Mouse (Mus musculus) MEL (cell line): ENCODE results near the gene Thsd4. TPM values are rescaled to one million over a fixed set of nuclear protein-coding genes. Genes with fewer than 3 reads are reported as not detected.

ENCODE experiments used
- DNase-seq: peaks from one replicate; pipeline ENCODE4 v3.0.0; 2011; ENCODE audit warnings: low read depth, low spot score
- H3K27ac ChIP-seq: 2 replicates; pipeline ENCODE4 v1.5.1; 2012; ENCODE audit warnings: low read depth, mild to moderate bottlenecking, control low read depth, low read length, moderate library complexity; ENCODE audit not compliant: control insufficient read depth
- H3K27me3 ChIP-seq, 2 experiments: fragments of 150-350 bp in 1 of 2; sonication (generic) in 1 of 2; 2 replicates each; pipeline ENCODE4 v1.6.1; 2012; ENCODE audit warnings: low read length in 2 of 2, mild to moderate bottlenecking in 2 of 2, improper control_type of control experiment in 1 of 2, moderate library complexity in 1 of 2; ENCODE audit not compliant: insufficient read depth in 2 of 2, control insufficient read depth in 1 of 2
- H3K36me3 ChIP-seq, 2 experiments: 2 replicates each; pipeline ENCODE4 v1.6.1; 2012 to 2014; ENCODE audit warnings: low read length in 2 of 2, improper control_type of control experiment in 1 of 2, inconsistent platforms in 1 of 2, mild to moderate bottlenecking in 1 of 2; ENCODE audit not compliant: insufficient read depth in 2 of 2, control insufficient read depth in 1 of 2
- H3K4me1 ChIP-seq, 2 experiments: fragments of 150-350 bp in 1 of 2; sonication (generic) in 1 of 2; 2 replicates each; pipeline ENCODE4 v1.6.1; 2012; ENCODE audit warnings: low read length in 2 of 2, improper control_type of control experiment in 1 of 2, mild to moderate bottlenecking in 1 of 2; ENCODE audit not compliant: insufficient read depth in 2 of 2, control insufficient read depth in 1 of 2
- H3K4me3 ChIP-seq, 2 experiments: fragments of 150-350 bp in 1 of 2; sonication (generic) in 1 of 2; 2 replicates each; pipeline ENCODE4 v1.5.1; 2012; ENCODE audit warnings: low read depth in 2 of 2, low read length in 2 of 2, mild to moderate bottlenecking in 2 of 2, moderate library complexity in 2 of 2, control low read depth in 1 of 2, improper control_type of control experiment in 1 of 2; ENCODE audit not compliant: control insufficient read depth in 1 of 2, insufficient read depth in 1 of 2
- H3K79me2 ChIP-seq: 2 replicates; pipeline ENCODE4 v1.6.1; 2012; ENCODE audit warnings: mild to moderate bottlenecking, low read length, moderate library complexity; ENCODE audit not compliant: control insufficient read depth, poor library complexity, insufficient read depth
- H3K9ac ChIP-seq: 2 replicates; pipeline ENCODE4 v1.6.1; 2012; ENCODE audit warnings: low read depth, mild to moderate bottlenecking, control low read depth, low read length, moderate library complexity; ENCODE audit not compliant: control insufficient read depth, poor library complexity, severe bottlenecking
- H3K9me3 ChIP-seq: fragments of 150-350 bp; sonication (generic); replicated peaks from 2 replicates; pipeline ENCODE4 v1.6.1; 2012; ENCODE audit warnings: mild to moderate bottlenecking, low read length, improper control_type of control experiment, moderate library complexity; ENCODE audit not compliant: insufficient read depth
- BHLHE40 ChIP-seq: IDR thresholded peaks from 2 replicates; pipeline ENCODE4 v1.6.1; 2012; ENCODE audit warnings: low read depth, mild to moderate bottlenecking, inconsistent platforms, low read length, improper control_type of control experiment, borderline replicate concordance
- CTCF ChIP-seq, 3 experiments: IDR thresholded peaks in 2 of 3; conservative IDR thresholded peaks in 1 of 3; 2 replicates each; pipeline ENCODE4 v1.5.1; 2011 to 2012; ENCODE audit warnings: low read length in 3 of 3, low read depth in 2 of 3, mild to moderate bottlenecking in 2 of 3, improper control_type of control experiment in 1 of 3, inconsistent platforms in 1 of 3, mixed read lengths in 1 of 3, moderate library complexity in 1 of 3; ENCODE audit not compliant: control insufficient read depth in 1 of 3, insufficient read depth in 1 of 3, poor library complexity in 1 of 3, severe bottlenecking in 1 of 3
- EP300 ChIP-seq, 2 experiments: IDR thresholded peaks; 2 replicates each; pipeline ENCODE4 v1.6.1; 2011; ENCODE audit warnings: improper control_type of control experiment in 2 of 2, low read length in 2 of 2, low read depth in 1 of 2, mild to moderate bottlenecking in 1 of 2
- GATA1 ChIP-seq: IDR thresholded peaks from 2 replicates; pipeline ENCODE4 v1.6.1; 2011; ENCODE audit warnings: low read depth, low read length, improper control_type of control experiment
- JUND ChIP-seq: IDR thresholded peaks from 2 replicates; pipeline ENCODE4 v1.6.1; 2011; ENCODE audit warnings: low read depth, mild to moderate bottlenecking, improper control_type of control experiment, low read length
- MAX ChIP-seq: IDR thresholded peaks from 2 replicates; pipeline ENCODE4 v1.6.1; 2011; ENCODE audit warnings: low read length, improper control_type of control experiment
- MAZ ChIP-seq: IDR thresholded peaks from 2 replicates; pipeline ENCODE4 v1.6.1; 2012; ENCODE audit warnings: low read depth, mild to moderate bottlenecking, inconsistent platforms, low read length, improper control_type of control experiment
- MYB ChIP-seq: IDR thresholded peaks from 2 replicates; pipeline ENCODE4 v1.6.1; 2011; ENCODE audit warnings: mild to moderate bottlenecking, low read depth, low read length, improper control_type of control experiment
- POLR2A ChIP-seq, 2 experiments: IDR thresholded peaks; 2 replicates each; pipeline ENCODE4 v1.6.1; 2011 to 2012; ENCODE audit warnings: low read length in 2 of 2, mild to moderate bottlenecking in 2 of 2, control low read depth in 1 of 2, improper control_type of control experiment in 1 of 2, low read depth in 1 of 2, moderate library complexity in 1 of 2; ENCODE audit not compliant: control insufficient read depth in 1 of 2, insufficient read depth in 1 of 2, poor library complexity in 1 of 2
- RCOR1 ChIP-seq: IDR thresholded peaks from 2 replicates; pipeline ENCODE4 v1.6.1; 2012; ENCODE audit warnings: low read depth, mild to moderate bottlenecking, inconsistent platforms, low read length, improper control_type of control experiment
- SMC3 ChIP-seq: IDR thresholded peaks from 2 replicates; pipeline ENCODE4 v1.6.1; 2011; ENCODE audit warnings: low read depth, low read length, improper control_type of control experiment
- TAL1 ChIP-seq: IDR thresholded peaks from 2 replicates; pipeline ENCODE4 v1.6.1; 2012; ENCODE audit warnings: mild to moderate bottlenecking, inconsistent platforms, low read length, moderate library complexity, mixed read lengths
- TBP ChIP-seq: IDR thresholded peaks from 2 replicates; pipeline ENCODE4 v1.8.0; 2011; ENCODE audit warnings: low read depth, low read length, improper control_type of control experiment
- TCF12 ChIP-seq: IDR thresholded peaks from 2 replicates; pipeline ENCODE4 v1.6.1; 2014; ENCODE audit warnings: low read depth, mild to moderate bottlenecking, inconsistent platforms, low read length, improper control_type of control experiment, moderate library complexity
- USF1 ChIP-seq: IDR thresholded peaks from 2 replicates; pipeline ENCODE4 v1.6.1; 2014; ENCODE audit warnings: low read depth, mild to moderate bottlenecking, inconsistent platforms, low read length, improper control_type of control experiment, moderate library complexity
- USF2 ChIP-seq, 2 experiments: IDR thresholded peaks; 2 replicates each; pipeline ENCODE4 v1.6.1; 2011 to 2012; ENCODE audit warnings: improper control_type of control experiment in 2 of 2, low read length in 2 of 2, borderline replicate concordance in 1 of 2, inconsistent platforms in 1 of 2, low read depth in 1 of 2, mild to moderate bottlenecking in 1 of 2; ENCODE audit not compliant: insufficient read depth in 1 of 2
- polyA plus RNA-seq, 2 experiments: library from polyadenylated mRNA; stranded (reverse) in 1 of 2; unstranded in 1 of 2; fragments of >175 nt in 1 of 2; fragments of >200 nt in 1 of 2; gene quantifications; 2 replicates each; pipeline versions ENCODE4 v1.2.1 to v1.2.4; 2012; ENCODE audit warnings: low replicate concordance in 2 of 2, low read depth in 1 of 2; ENCODE audit not compliant: insufficient read length in 2 of 2, insufficient read depth in 1 of 2, missing spikeins in 1 of 2
- total RNA-seq: library from RNA; depleted of rRNA; stranded (reverse); fragments of 300-350 nt; gene quantifications from 2 replicates; pipeline ENCODE4 v1.2.3, GENCODE M21; 2012

Thsd4 gene
- total and polyA plus RNA-seq, 3 experiments: 0.08 TPM; not detected in 1

- DNase-seq: no peak
- TF ChIP-seq TCF12 (no peak), CTCF (IDR thresholded peaks at IDR 0.05 in 2 of 3, conservative IDR thresholded peaks at IDR 0.05 in 1 of 3; ENCODE audit: control insufficient read depth in 1 of 3, insufficient read depth in 1 of 3, low read depth in 2 of 3, low read length in 3 of 3, poor library complexity in 1 of 3, severe bottlenecking in 1 of 3) (peak in 2 of 3 experiments; percentile 17 to 33; a peak in 1 of 6 replicates)
- no peak overlapping the region for H3K9ac ChIP-seq
- H3K79me2 ChIP-seq: no peaks in the 10 kb centered on the region
- H3K4me1 ChIP-seq: no peaks in the 10 kb centered on the region
- no peak overlapping the region for H3K27ac ChIP-seq
- H3K36me3 ChIP-seq: no peaks in the 10 kb centered on the region
- H3K9me3 ChIP-seq: no peaks in the 10 kb centered on the region
- H3K27me3 ChIP-seq: no peaks in the 10 kb centered on the region
- H3K4me3 ChIP-seq: no peak overlapping the region
Observed at GRCm38 (mm10) chr9:60166990-60167389, 354.9 kb downstream of the Thsd4 start.

GRCm38 (mm10) chr9:60160855-60161254 lies 361.0 kb downstream of the Thsd4 start:
- DNase-seq: no peak
- Histone ChIP-seq H3K4me1 (no peaks in the 10 kb centered on the region), H3K9me3 (no peaks in the 10 kb centered on the region), H3K27me3 (no peaks in the 10 kb centered on the region; a peak in 1 of 4 replicates), H3K9ac (no peak overlapping the region)
- no peak for TF ChIP-seq EP300 (IDR thresholded peaks at IDR 0.05; ENCODE audit: low read depth in 1 of 2, low read length in 2 of 2)
- TF ChIP-seq JUND: no peak
- TF ChIP-seq CTCF (IDR thresholded peaks at IDR 0.05 in 2 of 3, conservative IDR thresholded peaks at IDR 0.05 in 1 of 3; ENCODE audit: control insufficient read depth in 1 of 3, insufficient read depth in 1 of 3, low read depth in 2 of 3, low read length in 3 of 3, poor library complexity in 1 of 3, severe bottlenecking in 1 of 3): no peak
- no peak for TF ChIP-seq TBP
- no peak for TF ChIP-seq MAX
- TF ChIP-seq MAZ: no peak
- no peak for TF ChIP-seq RCOR1
- no peak for TF ChIP-seq MYB
- no peak for TF ChIP-seq BHLHE40
- TF ChIP-seq SMC3: no peak
- TF ChIP-seq TAL1: no peak
- TF ChIP-seq, all 39 proteins: peak for 0
- Histone ChIP-seq H3K27ac (no peak overlapping the region), H3K4me3 (no peak overlapping the region), H3K36me3 (no peaks in the 10 kb centered on the region), H3K79me2 (no peaks in the 10 kb centered on the region)

GRCm38 (mm10) chr9:60160194-60160593 lies 361.7 kb downstream of the Thsd4 start:
- Histone ChIP-seq H3K36me3 (no peaks in the 10 kb centered on the region), H3K79me2 (no peaks in the 10 kb centered on the region), H3K9ac (no peak overlapping the region), H3K9me3 (no peaks in the 10 kb centered on the region), H3K4me3 (no peak overlapping the region), H3K4me1 (no peaks in the 10 kb centered on the region), H3K27ac (no peak overlapping the region), H3K27me3 (no peaks in the 10 kb centered on the region; a peak in 1 of 4 replicates)
- TF ChIP-seq POLR2A (IDR thresholded peaks at IDR 0.05; ENCODE audit: control insufficient read depth in 1 of 2, insufficient read depth in 1 of 2, low read depth in 1 of 2, low read length in 2 of 2, poor library complexity in 1 of 2): no peak
- no peak for TF ChIP-seq USF2 (IDR thresholded peaks at IDR 0.05; ENCODE audit: borderline replicate concordance in 1 of 2, insufficient read depth in 1 of 2, low read depth in 1 of 2, low read length in 2 of 2)
- TF ChIP-seq GATA1: no peak
- no peak for TF ChIP-seq USF1
- DNase-seq: no peak
